Mouse (Mus musculus): ENCODE measurements around the gene Entpd1.
A peak's percentile ranks its signal among the peaks of the same experiment; 100 is the strongest.

Gene Entpd1

DNA sequence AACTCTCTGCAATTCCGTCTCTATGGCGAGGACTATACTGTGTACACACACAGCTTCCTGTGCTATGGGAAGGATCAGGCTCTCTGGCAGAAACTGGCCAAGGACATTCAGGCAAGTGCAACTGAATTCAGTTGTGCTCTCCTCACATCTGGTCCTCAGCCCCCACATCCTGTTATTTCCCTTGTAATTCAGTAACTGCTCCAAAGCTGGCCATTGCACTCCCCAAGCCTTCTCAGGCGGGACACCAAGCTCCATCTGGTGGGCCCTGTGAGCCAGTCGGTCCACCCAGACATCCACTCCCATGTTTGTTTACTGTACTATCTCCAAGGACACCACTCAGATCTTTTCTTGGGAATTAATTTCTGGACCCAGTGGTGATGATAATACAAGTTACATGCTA lies 114.0 kb downstream of the Entpd1 start:
- peak; percentile 27 for DNase-seq (ENCODE audit: low spot score)

DNA sequence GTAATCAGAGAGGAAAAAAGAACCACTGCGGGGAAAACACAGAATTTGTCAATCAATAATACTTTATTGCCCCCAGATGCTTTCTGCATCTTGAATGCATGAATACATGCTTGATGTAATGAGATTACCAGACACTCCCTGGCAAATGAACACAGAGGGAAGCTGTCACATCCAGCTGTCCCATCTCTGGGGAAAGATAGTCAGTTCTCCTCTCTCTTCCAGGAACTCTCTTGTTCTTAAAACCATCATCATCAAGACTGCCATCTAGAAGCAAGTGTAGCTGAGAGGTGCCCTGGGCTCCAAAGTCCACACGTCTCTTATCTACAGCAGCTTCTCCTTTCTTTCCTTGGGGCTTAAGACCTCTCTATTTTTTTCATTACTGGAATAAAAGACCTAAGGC lies 114.4 kb downstream of the Entpd1 start:
- no peak for DNase-seq (ENCODE audit: low spot score)

DNA sequence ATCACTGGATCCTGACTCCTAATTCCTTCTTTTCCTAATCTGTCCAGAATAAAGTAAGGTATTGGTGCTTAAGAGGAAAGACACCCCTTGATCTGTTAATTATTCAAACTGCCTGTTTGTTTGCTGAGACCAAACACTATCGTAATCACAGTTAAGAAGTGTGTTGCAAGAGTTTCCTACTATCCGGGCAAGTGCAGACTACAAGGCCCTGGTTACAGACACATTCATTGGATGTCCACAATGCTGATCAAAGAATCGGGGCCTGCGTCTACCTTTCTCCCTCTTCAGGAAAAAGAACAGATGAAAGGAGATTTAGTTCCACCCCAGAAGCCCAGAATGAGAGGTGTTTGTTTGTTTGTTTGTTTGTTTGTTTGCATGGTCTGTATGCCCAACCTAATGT lies 116.0 kb downstream of the Entpd1 start:
- no peak for DNase-seq (ENCODE audit: low spot score)

DNA sequence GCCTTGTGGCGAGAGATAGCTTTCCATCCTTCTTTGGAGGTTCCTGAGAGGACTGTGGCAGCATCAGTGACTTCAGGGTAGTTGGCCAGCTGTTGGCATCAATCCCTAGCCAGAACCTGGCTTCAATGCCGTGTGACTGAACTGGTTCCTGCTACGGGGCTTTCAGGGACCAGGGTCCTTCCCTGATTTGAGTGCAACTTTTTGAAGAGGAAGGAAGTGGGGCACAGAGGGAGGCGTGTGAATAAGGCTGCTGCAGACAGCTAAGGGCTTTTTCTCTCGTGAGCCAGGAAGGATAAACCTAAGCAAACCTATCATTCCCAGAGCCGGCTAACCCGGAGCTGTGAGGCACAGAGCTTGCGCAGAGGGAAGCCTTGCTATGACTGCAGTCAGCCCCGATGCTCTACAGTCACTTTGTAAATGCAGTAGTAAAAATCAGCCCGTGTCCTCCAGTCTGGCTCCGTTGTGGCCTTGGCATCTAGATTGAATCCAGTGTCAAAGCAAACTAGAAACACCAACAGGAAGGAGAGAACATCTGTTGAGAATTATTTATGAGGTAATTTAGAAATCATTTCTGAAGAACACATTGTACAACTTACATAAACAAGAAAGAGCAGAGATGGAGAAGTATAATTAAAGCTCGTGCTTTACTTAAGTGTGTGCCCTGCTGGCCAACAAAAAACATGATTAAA lies 116.7 kb downstream of the Entpd1 start:
- no peak for DNase-seq (ENCODE audit: low spot score)

DNA sequence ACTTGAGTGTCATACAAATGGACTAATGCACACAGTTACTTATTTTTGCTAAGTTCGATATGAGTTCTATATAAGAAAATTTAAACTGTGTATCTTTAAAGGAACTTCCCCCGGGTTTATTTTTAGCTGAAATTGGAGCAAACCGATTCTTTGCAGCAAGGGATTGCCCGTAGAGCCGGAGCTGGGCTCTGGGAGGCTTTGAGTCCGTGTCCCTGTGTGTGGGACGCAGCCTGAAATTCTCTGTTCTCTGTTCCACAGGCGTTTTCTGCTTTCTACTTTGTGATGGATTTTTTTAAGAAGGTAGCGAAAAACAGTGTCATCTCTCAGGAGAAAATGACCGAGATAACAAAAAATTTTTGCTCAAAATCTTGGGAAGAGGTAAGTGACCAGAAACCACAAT lies 121.2 kb downstream of the Entpd1 start:
- no peak for DNase-seq (ENCODE audit: low spot score)

DNA sequence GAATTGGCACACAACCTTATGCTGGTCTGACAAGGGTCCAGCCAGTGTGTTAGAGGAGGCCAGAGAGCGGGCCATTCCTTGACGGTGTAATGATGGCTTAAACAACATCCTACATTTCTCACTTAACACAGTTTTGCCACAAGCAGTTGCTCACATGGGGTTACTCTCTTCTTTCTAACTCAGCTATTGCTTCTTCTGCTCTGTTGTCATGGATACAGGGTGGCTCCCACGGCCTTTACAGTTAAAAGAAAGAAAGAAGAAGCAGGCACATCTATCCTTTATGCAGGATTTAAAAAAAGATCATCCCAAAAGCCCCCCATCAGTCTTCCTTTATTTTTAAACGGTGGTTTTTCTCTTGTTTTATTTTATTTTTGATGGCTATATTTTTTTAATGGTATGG lies 121.7 kb downstream of the Entpd1 start:
- no peak for DNase-seq (ENCODE audit: low spot score)

DNA sequence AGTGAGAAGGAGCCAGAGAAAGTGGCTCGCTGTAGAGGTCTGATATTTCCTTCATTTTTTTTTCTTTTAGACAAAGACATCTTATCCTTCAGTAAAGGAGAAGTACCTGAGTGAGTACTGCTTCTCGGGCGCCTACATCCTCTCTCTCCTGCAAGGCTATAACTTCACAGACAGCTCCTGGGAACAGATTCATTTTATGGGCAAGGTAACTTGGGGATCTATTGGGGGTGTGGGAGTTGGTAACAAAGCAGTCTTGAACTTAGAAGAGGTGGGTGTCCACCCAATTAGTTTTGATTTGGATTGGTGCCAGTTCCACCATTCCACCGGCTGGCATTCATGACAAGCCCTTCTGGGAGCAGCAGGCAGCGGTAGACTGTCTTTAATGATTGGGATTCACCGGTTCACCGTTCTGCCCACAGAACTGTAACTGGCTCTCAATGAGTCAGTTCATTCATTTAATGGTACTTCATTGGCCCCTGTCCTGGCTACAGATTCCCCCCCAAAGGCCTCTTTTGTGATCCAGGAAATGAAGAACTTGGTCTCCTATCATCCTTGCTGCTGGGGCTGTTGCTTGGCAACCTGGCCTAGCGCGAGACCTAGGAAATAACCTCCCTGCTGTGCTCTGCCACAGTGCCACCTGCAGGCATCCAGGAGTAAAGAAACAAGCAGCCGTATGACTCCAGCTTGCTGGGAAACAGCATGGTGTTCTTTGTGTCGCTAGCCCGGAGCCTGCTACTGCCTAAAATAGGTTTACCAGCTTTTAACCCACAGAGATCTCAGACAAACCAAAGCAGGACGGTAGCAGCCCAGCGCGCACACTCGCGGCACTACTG lies 124.7 kb downstream of the Entpd1 start:
- DNase-seq (ENCODE audit: low spot score) = peak; percentile 66

DNA sequence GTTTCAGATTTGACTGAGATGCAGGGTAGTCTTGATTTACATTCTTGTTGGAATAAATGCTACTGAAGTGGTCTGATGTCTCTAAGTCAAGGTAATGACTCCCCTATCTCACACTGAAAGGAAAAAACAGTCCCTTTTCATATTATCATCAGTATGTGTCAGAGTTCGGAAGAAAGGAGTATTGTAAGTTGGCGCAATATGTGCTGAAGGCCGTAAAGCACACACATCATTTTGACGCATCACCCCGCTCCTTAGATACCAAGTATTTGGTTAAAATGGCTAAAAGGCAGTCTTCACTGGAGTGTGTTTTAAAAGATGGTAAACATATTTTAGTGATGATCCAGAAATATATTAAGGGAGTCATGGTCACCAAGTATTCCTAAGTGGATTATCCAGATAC lies 125.4 kb downstream of the Entpd1 start:
- DNase-seq (ENCODE audit: low spot score) = no peak

DNA sequence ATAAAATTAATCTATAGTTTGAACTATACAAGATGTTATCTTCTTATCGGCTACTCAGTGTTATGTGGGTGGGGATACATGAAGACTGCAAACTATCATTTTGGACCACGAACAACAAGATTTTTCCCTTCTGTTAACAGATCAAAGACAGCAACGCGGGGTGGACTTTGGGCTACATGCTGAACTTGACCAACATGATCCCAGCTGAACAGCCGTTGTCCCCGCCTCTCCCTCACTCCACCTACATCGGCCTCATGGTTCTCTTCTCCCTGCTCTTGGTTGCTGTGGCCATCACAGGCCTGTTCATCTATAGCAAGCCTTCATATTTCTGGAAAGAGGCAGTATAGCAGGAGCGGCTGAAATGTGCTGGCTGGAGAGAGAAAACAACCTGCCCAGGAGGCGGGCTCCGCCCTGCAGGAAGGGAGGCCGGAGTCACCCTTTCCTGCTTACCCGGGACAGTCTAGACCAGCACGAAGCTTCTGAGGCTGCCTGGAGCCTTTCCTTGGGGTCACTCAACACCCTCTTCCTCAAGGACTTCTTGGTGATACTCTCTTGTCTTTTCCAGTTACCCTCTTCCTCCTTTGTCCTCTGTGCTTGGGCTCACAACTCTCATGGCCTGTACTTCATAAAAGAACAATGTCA lies 126.6 kb downstream of the Entpd1 start:
- DNase-seq (ENCODE audit: low spot score) = no peak

DNA sequence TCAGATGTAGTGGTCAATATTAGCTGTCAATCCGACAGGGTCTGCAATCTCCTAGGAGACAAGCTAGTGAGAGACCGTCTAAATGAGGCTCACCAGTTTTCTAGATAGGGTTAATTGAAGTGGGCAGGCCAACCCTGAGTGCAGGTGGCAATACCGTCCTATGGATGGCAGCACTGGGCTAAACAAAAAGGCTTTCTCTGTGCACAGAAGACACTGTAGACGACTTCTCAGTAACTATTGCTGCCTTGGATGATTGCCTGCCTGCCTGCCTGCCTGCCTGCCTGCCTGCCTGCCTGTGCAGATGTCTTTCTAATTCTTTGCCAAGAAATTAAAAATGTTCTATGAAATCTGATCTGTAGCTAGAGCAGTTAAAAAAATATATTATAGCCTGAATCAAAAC lies 134.4 kb downstream of the Entpd1 start:
- DNase-seq (ENCODE audit: low spot score) = no peak

DNA sequence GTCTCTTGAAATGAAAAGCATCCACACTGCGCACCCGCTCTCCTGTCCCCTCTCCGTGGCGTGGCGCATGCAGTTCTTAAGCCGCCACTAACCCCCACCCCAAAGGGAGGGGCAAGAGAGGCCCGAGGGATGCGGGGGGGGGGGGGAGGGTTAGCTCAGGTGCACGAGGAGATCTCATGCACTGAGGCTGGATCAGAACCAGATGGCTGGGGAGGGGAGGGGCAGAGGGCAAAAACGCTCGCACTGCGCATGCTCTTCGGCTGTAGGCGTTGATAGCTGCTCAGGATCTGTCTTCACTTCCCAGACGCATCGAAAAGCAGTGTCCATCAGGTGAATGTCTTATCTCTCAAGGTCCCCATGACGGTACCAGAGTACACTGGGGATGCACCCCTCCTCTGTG lies 136.4 kb downstream of the Entpd1 start, which contains the start of gene Cc2d2b:
TSS of gene Cc2d2b (plus strand) at position 195 of the 400 bp plus-strand sequence.
- no peak for DNase-seq (ENCODE audit: low spot score)

DNA sequence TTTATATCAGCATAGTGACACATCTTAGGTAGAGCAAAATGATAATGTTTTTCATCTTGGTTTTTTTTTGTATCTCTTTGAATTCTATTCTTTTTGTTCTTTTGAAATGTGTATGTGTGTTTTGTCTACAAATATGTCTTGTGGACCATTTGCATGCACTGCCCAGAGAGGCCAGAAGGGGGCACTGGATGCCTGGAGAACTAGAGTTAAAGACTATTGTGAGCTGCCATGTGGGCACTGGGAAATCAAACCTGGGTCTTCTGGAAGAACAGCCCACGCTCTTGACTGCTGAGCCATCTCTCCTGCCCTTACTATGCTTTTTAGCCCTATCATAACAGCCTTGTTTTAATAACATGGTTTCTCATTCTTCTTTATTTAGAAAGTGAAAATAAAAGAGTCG lies 142.1 kb downstream of the Entpd1 start:
- peak; percentile 43 for DNase-seq (ENCODE audit: low spot score)

DNA sequence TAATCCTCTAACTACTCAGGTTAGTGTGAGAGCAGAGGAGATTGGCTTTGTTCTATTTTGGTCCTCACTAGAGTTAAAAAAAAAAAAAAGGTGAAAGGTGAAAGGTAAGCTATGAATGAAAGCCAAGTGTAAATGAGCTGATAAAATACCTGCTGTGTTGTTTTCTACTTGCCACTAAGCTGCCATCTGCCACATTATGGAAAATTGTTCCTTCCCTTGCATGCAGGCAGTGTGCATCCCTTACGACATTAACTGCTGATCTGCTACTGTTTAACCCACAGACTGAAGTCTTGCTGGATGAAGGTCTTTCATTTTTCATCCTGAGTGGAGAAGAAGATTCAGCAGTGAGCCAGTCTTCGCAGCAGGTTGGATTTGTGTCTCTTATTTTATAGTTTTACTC lies 147.9 kb downstream of the Entpd1 start:
- no peak for DNase-seq (ENCODE audit: low spot score)

DNA sequence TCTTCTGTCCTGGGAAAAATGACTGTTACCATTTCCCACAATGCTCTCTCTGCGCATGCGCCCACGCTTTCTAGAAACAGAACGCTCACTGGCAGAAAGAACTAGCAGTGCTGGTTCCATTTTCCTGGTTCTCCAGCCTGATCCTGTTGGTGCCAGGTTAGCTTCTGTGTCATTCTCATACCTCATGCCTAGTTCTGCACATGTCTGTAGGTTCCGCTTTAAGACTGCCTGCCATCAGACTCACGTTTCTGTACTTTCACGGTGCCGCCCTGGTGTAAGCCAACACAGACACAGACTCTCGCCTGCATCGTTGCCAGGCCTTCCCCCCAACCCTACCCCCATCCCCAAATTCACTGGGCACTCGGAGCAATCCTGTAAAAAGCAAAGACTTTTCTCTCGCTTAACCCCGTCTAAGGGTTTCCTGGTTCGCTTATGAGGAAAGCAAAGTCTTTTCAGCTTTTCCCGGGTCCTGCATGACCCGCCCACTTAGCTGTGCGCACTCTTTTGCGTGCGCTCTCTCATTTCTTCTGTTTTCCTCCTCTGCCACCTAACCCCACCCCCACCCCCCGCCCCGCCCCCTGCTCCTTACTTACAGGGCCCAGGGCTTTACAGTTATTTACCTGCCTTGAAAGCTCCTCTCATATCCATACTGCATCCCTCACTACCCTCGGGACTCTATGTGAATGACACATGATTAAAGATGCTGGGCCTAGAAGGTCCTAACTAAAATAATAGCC lies 150.0 kb downstream of the Entpd1 start:
- DNase-seq (ENCODE audit: low spot score) = peak; percentile 48

DNA sequence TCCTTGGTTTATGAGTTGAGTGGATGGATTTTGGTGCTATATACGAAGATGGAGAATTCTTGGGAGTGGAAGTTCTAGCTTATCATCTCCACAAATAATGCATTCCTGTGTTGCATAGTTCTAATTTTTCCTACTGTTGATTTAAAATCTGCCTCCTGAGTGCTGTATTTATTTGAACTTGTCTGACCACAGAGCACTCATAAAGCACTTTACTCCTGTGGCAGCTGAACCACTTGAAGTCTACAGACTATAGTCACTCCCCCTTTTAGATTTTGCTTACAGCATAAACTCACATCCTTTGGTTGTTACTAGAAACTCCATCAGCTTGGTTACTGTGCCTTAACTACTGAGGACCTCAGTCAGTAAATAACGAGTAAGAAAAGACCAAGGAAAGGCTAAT lies 155.0 kb downstream of the Entpd1 start:
- DNase-seq (ENCODE audit: low spot score) = no peak

DNA sequence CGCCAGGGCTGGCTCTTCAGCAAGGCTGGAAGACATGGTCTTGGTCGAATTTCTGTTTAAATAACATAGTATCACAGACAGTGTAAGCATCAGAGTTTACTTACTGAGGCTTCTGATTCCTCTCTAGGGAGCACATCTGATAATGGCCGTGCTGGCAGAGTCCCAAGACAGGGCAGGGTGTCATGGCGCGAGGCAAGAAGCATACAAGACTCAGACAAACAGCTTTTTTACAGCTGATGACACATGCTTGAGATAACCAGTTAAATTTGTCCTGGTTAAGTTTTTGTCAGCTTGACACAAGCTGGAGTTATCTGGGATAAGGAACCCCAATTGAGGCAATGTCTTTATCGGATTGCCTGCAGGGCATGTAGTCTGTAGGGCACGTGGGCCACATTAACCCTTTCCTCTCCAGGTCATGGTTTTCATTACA lies 157.2 kb downstream of the Entpd1 start:
- peak; percentile 29 for DNase-seq (ENCODE audit: low spot score)

DNA sequence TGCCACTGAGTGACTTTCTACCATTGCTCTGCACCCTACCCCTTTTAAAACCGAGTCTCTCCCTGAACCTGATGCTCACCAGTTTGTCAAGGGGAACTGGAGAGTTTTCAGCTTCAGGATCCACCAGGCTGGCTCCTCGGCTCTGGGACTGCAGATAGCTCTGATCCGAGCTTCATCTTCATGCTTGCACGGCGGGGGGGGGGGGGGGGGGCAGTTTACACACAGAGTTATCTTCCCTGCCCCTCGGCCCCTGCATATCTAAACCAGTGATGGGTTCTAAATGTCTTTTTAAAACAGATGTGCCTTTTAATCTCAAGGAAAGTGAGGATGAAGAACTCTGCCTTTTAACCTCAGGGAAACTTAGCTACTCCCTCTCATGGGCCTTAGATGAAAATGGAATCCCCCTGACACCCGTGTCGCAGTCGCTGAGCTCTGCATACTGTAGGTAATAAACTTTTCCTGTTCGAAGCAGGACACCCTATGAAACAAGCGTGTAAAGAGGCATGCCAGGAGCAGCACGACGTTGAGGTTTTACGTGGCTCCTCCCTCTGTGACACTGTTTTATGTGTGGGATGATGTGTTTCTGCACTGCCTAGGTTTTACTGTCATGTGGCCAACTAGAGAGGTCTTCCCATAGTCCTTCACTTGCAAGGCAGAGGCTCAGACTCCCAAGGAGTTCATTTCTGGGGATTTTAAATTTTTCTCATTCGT lies 176.0 kb downstream of the Entpd1 start:
- DNase-seq (ENCODE audit: low spot score) = no peak

DNA sequence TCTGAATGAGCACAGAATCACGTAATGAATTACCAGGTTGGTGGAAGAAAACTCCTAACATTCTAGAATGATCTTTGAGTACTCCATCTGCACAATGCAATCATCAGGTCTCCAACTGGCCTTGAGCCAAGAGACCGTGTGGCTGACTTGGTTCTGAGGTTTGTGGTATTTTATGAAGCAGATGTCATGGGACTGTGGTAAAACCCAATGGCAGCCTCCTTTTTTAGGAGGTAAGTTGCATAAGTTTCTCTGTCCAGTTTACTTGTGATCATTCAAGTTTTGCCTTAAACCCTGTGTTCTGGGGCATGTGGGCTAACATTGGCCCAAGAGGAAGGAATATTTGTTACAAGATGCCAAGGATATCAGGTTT lies 176.5 kb downstream of the Entpd1 start:
- DNase-seq (ENCODE audit: low spot score) = no peak

Measured in urinary bladder, postnatal 14 days (tissue).